Mouse (Mus musculus): ENCODE data around the gene 2010300C02Rik. TPM values are rescaled to one million over a fixed set of nuclear protein-coding genes. Genes with fewer than 3 reads are reported as not detected.
"Not testable (repeated sequence)": the region's sequence is repeated elsewhere in the genome, so short reads cannot be mapped to it uniquely, and the experiment has no call there.

2010300C02Rik gene
- total RNA-seq (2021) = 1 to 10 TPM; 2.3 to 2.4 TPM
- long read RNA-seq, experiment 1, full-length matches to known transcripts = 1 of 1 reads
- long read RNA-seq, experiment 1, partial matches to known transcripts = 0 of 1 reads
- long read RNA-seq, experiment 1, other reads (novel, unspliced or antisense) = 0 of 1 reads
- long read RNA-seq, experiment 2 = 0 reads

DNA sequence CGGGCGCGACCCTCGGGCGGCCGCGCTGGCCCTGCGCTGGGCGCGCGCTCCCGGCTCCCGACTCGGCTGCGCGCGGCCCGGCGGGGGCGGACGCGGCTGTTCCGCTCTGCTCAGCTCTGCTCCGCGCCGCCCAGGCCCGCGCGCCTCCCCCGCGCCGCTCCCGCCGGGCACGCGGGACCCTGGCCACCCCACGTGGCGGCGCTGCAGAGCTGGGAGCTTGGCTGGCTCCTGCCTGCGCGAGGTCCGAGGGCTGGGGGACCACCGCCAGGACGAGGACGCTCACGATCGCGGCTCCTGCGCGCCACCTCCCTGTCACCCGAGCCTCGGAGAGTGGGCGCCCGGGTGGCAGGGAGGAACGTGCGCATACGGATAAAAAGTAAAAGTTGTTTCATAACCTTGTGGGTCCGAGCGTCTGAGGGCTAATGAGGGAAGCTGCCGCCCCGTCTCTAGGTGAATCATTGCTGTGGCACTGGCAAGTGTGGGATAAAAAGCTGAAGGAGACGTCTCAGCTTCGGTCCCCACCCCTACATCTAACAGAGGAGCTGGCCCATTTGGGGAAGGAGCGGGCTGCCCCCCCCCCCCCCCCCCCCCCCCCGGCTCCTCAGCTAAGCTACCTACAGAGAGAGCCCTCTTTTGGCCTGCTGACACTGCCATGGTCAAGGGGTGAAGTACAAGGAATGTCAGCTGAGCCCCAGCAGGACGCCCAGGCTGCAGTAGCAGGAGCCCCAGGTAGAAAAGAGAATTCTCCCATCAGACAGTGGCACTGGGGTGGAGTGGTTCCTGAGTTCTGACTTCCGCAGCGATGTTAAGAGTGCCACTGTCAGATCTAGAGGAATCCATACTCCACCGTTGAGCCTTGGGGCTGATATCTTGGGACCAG is at the start of gene 2010300C02Rik:
TSS of gene 2010300C02Rik (minus strand) at position 325 of the 880 bp plus-strand sequence.
- peak; percentile 77 to 79 for DNase-seq

GRCm38 (mm10) chr1:37759407-37759806 is 39.5 kb upstream of the 2010300C02Rik start:
- no peak for DNase-seq

DNA sequence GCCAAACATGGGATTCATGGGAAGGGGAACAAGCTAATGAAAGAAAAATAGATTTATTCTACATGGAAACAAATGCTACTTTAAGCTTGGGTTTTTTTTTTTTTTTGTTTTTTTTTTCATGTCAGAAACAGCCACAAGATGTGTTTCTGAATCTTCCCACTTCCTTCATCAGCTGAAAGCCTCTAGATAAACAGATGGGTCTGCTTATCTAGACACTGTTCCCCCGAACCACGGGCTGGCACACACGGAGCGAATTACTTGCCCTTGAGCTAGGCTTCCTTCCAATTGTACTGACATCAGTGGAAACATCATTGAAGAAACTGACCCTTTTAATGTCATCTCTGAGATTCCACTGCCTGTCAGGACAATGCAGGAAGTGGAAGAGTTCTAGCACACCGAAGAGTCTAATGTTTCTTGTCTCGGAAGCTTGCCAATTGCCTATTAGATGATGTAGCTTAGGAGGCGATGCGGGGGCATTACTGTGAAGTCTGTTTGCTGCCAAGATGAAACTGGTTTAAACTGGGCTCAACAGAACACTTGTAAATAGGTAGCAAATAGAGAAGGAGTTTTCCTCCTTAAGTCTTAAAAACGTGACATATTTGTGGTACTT is 24.9 kb upstream of the 2010300C02Rik start:
- no peak for DNase-seq

- DNase-seq = no peak
Measured at GRCm38 (mm10) chr1:37742602-37743270, 22.9 kb upstream of the 2010300C02Rik start.

GRCm38 (mm10) chr1:37742126-37742525 is 22.2 kb upstream of the 2010300C02Rik start:
- no peak for DNase-seq

- DNase-seq = no peak
Measured at GRCm38 (mm10) chr1:37740161-37740802, 20.4 kb upstream of the 2010300C02Rik start.

GRCm38 (mm10) chr1:37738895-37739294 is 19.0 kb upstream of the 2010300C02Rik start:
- no peak for DNase-seq

- DNase-seq = no peak
Measured at GRCm38 (mm10) chr1:37737045-37737444, 17.2 kb upstream of the 2010300C02Rik start.

DNA sequence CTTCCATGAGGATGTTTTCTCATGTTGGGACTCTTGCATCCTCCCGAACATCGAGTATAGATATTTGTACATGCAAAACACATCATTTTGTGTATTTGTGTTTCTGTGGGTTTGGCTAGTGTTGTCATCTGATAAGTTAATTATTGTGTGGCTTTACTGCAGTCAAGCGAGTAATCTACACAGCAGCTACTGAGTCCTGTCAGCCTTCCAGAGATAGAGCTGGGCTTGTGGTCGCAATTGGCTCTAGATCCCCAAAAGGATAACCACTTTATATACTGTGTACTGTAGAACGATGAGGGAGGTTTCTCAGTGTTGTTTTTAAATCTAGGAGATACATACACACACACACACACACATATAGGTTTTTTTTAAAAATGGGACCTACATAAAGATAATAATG is 16.0 kb upstream of the 2010300C02Rik start:
- no peak for DNase-seq

GRCm38 (mm10) chr1:37734841-37735240 is 15.0 kb upstream of the 2010300C02Rik start:
- no peak for DNase-seq

- DNase-seq = no peak
Measured at GRCm38 (mm10) chr1:37729353-37729752, 9.5 kb upstream of the 2010300C02Rik start.

DNA sequence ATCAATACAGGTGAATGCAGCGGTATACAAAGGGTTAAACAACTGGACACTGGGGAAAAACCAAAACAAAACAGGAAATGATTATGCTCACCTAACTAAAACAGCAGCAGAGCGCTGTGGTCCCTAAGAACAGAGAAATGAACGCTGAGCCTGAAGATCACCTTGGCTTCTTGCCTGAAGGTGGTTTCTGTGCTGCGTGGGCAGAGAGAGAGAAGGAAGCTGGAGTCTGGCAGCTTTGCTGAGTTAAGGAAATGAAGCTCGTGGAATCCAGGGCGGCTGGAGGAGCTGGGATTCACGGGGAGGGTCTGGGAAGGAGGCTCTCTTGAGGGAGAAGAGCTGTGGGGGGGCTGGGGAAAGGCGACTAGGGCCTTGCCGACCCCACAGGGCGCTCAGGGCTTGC is 8.2 kb upstream of the 2010300C02Rik start:
- DNase-seq = no peak

GRCm38 (mm10) chr1:37727186-37727585 is 7.3 kb upstream of the 2010300C02Rik start:
- DNase-seq = no peak

GRCm38 (mm10) chr1:37726426-37726825 is 6.5 kb upstream of the 2010300C02Rik start:
- DNase-seq = no peak

DNA sequence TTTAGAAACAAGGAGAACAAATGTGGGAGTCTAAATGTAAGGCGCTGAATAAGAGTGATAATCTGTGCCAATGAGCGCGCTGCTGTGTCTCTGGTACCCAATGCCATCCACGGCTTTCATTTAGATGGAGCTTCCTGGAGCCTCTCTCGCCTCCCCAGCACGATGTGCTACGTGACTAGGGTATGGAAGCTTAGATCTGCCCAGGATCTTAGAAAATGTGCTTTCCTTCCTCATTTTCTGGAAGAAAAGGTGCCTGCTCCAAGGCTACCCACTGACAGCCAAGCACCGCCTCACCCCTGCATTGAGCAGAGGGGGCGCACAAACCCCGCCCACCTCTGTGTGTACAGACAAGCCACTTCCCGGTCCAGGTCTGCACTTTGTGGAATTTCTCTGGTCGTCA is 6.0 kb upstream of the 2010300C02Rik start:
- no peak for DNase-seq

DNA sequence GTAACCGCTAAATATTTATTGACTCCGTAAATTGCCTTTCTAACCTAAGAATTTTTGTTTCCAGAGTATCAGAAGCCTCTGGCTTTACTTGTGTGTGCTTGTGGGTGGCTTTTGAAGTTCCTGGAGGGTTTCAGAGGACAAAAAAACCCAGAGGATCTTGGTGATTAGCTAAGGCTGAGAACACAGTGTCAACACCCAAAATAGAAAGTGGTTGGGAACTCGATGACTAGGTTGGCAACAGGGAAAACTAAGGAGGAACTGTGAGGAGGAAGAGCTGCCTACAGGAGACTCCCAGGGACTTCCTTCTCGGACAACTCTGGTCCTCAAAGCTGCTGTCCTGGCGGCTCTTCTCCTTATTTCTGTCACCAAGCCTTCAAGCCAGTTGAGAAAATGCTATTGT is 1.2 kb upstream of the 2010300C02Rik start:
- no peak for DNase-seq

GRCm38 (mm10) chr1:37719030-37719723 is 708 bp downstream of the 2010300C02Rik start:
- DNase-seq = no peak

GRCm38 (mm10) chr1:37718516-37718915 is 1.4 kb downstream of the 2010300C02Rik start:
- DNase-seq = no peak

DNA sequence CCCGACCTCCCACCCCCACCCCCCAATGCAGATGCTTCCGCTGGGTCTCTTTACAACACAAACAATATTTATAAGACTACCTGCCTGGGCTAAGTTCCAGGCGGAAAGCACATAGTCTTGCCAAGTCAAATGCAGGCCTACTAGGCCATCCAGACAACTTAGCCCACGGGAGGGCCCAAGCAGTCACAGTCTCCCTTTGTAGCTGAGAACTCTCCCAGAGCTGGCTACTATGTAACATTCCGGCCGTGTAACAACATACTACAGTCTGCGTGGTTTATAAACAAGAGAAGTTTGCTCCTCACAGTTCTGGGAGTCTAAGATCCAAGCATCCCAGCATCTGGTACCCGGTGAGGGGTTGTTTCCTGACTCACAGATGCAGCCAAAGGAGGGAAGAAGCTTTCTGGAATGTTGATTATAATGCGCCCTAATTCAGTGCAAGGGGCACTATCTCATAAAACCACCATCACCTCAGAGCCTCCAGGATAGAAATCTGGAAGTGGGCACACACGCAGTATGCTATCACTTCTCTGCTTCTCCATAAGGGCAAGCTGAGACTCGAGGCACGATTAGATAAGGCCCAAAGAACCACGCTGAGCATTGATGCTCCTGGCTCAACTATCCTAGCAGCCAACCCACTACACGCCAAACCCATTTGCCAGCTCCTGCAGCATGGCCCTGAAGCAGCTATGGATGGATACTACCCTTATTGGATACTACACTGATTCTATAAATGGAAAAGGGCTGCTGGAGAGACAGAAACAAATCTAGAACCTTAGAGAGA is 2.3 kb downstream of the 2010300C02Rik start:
- DNase-seq = no peak

GRCm38 (mm10) chr1:37712357-37712737 is 7.5 kb downstream of the 2010300C02Rik start:
- DNase-seq = not testable (repeated sequence)
